Mouse (Mus musculus): Measurements from ENCODE around the gene Snx29. TPM values are rescaled to one million over a fixed set of nuclear protein-coding genes. Genes with fewer than 3 reads are reported as not detected.

The Snx29 gene
- polyA plus RNA-seq, 1 experiment = 8.4 TPM

DNA sequence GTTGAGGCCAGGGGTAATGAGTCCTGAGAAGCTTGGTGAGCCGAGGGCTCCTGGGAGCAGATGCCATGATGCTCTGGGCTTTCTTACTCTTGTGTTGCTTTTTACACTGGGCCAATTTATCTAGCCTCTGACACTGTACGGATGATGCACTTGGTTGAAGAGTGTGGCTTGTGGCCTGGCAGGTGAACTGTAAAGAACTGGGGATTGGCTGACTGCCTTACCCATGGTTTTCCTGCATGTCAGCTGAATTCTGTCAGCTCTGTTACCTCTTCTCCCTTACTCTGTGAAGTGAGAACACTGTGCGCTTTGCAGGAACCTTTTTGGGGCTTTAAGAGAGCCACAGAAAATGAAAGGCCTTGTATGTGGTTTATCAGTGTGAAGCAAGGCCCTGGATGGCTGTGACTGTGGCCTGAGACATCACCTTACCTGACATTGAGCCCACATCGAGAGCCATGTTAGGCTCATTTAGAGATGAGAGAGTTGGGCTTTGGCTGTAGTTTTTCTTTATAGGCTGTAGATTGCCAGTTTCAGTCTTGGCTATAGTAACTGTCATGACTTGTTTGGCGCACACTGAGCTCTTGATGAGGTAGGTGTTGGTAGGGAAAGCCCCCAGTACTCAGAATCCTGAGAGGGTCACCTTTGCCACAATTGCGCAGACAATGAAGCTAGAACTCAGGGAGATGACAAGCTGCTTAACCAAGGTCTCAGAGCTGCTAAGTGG lies 77.3 kb downstream of the Snx29 start:
- no peak overlapping the region for H3K4me3 ChIP-seq (replicated peaks; ENCODE audit: insufficient read depth, low read depth, low read length)
- DNase-seq = no peak
- H3K27me3 ChIP-seq (ENCODE audit: control insufficient read depth, insufficient read depth, low read length) = no peaks in the 10 kb centered on the region
- TF ChIP-seq CTCF (IDR thresholded peaks at IDR 0.05; ENCODE audit: borderline replicate concordance, insufficient read depth, low read depth, low read length) (no peak), POLR2A (IDR thresholded peaks at IDR 0.05; ENCODE audit: borderline replicate concordance, insufficient read depth, low read length) (no peak)
- WGBS = 60% methylated on average over 6 of the region's 6 CpGs
- peaks cover 4% of the 10 kb centered on the region; the same call in 1 of the 2 replicates for H3K4me1 ChIP-seq (ENCODE audit: control insufficient read depth, insufficient read depth, low read length)
- no peak overlapping the region for H3K27ac ChIP-seq (ENCODE audit: insufficient read depth, low read length)

GRCm38 (mm10) chr16:11400936-11401335 lies 78.2 kb downstream of the Snx29 start:
- no peak overlapping the region for H3K4me3 ChIP-seq (replicated peaks; ENCODE audit: insufficient read depth, low read depth, low read length)
- WGBS = 74% methylated on average over 7 of the region's 7 CpGs
- no peak for TF ChIP-seq POLR2A (IDR thresholded peaks at IDR 0.05; ENCODE audit: borderline replicate concordance, insufficient read depth, low read length)
- no peak for TF ChIP-seq CTCF (IDR thresholded peaks at IDR 0.05; ENCODE audit: borderline replicate concordance, insufficient read depth, low read depth, low read length)
- H3K4me1 ChIP-seq (ENCODE audit: control insufficient read depth, insufficient read depth, low read length) = no peaks in the 10 kb centered on the region
- no peak overlapping the region for H3K27ac ChIP-seq (ENCODE audit: insufficient read depth, low read length)
- no peak for DNase-seq
- H3K27me3 ChIP-seq (ENCODE audit: control insufficient read depth, insufficient read depth, low read length) = no peaks in the 10 kb centered on the region

GRCm38 (mm10) chr16:11405193-11405592 lies 82.5 kb downstream of the Snx29 start:
- no peak overlapping the region for H3K4me3 ChIP-seq (replicated peaks; ENCODE audit: insufficient read depth, low read depth, low read length)
- no peak for DNase-seq
- no peaks in the 10 kb centered on the region for H3K4me1 ChIP-seq (ENCODE audit: control insufficient read depth, insufficient read depth, low read length)
- WGBS = 66% methylated on average over 3 of the region's 3 CpGs
- TF ChIP-seq POLR2A (IDR thresholded peaks at IDR 0.05; ENCODE audit: borderline replicate concordance, insufficient read depth, low read length) = no peak
- TF ChIP-seq CTCF (IDR thresholded peaks at IDR 0.05; ENCODE audit: borderline replicate concordance, insufficient read depth, low read depth, low read length) = no peak
- no peaks in the 10 kb centered on the region for H3K27me3 ChIP-seq (ENCODE audit: control insufficient read depth, insufficient read depth, low read length)
- no peak overlapping the region for H3K27ac ChIP-seq (ENCODE audit: insufficient read depth, low read length)

DNA sequence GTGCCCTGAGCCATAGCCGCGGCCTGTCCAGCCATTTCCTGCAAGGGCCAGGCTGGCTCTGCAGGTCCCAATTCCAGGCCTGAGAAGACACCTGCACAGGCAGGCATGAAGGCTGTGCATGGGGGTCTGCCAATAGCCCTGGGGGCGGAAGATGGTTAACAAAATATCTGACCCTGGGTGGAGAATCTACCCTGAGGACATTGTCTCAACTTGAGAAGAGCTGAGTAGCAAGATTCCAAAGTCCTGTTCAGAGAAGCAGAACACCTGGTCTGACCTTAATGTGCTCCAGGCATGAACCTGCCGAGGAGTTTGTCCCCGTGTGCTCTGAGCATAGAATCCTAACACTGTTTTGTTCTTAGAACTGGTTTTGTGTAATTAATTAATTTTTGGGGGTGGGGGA lies 83.5 kb downstream of the Snx29 start:
- no peak for TF ChIP-seq POLR2A (IDR thresholded peaks at IDR 0.05; ENCODE audit: borderline replicate concordance, insufficient read depth, low read length)
- no peak for TF ChIP-seq CTCF (IDR thresholded peaks at IDR 0.05; ENCODE audit: borderline replicate concordance, insufficient read depth, low read depth, low read length)
- H3K4me3 ChIP-seq (replicated peaks; ENCODE audit: insufficient read depth, low read depth, low read length) = no peak overlapping the region
- H3K27ac ChIP-seq (ENCODE audit: insufficient read depth, low read length) = no peak overlapping the region
- no peaks in the 10 kb centered on the region for H3K4me1 ChIP-seq (ENCODE audit: control insufficient read depth, insufficient read depth, low read length)
- WGBS = 92% methylated on average over 5 of the region's 5 CpGs
- DNase-seq = no peak
- no peaks in the 10 kb centered on the region for H3K27me3 ChIP-seq (ENCODE audit: control insufficient read depth, insufficient read depth, low read length)

GRCm38 (mm10) chr16:11406622-11407021 lies 83.9 kb downstream of the Snx29 start:
- H3K27ac ChIP-seq (ENCODE audit: insufficient read depth, low read length) = no peak overlapping the region
- no peaks in the 10 kb centered on the region for H3K4me1 ChIP-seq (ENCODE audit: control insufficient read depth, insufficient read depth, low read length)
- no peak overlapping the region for H3K4me3 ChIP-seq (replicated peaks; ENCODE audit: insufficient read depth, low read depth, low read length)
- no peak for DNase-seq
- TF ChIP-seq POLR2A (IDR thresholded peaks at IDR 0.05; ENCODE audit: borderline replicate concordance, insufficient read depth, low read length) (no peak), CTCF (IDR thresholded peaks at IDR 0.05; ENCODE audit: borderline replicate concordance, insufficient read depth, low read depth, low read length) (no peak)
- H3K27me3 ChIP-seq (ENCODE audit: control insufficient read depth, insufficient read depth, low read length) = no peaks in the 10 kb centered on the region
- WGBS = 88% methylated on average over 9 of the region's 9 CpGs

- Histone ChIP-seq H3K27me3 (ENCODE audit: control insufficient read depth, insufficient read depth, low read length) (no peaks in the 10 kb centered on the region), H3K4me1 (ENCODE audit: control insufficient read depth, insufficient read depth, low read length) (no peaks in the 10 kb centered on the region), H3K4me3 (replicated peaks; ENCODE audit: insufficient read depth, low read depth, low read length) (no peak overlapping the region), H3K27ac (ENCODE audit: insufficient read depth, low read length) (no peak overlapping the region)
- TF ChIP-seq CTCF (IDR thresholded peaks at IDR 0.05; ENCODE audit: borderline replicate concordance, insufficient read depth, low read depth, low read length) (no peak), POLR2A (IDR thresholded peaks at IDR 0.05; ENCODE audit: borderline replicate concordance, insufficient read depth, low read length) (no peak)
- no peak for DNase-seq
- WGBS = 77% methylated on average over 8 of the region's 8 CpGs
These were observed 85.4 kb downstream of the Snx29 start for GRCm38 (mm10) chr16:11407932-11408620.

- TF ChIP-seq POLR2A (IDR thresholded peaks at IDR 0.05; ENCODE audit: borderline replicate concordance, insufficient read depth, low read length) (no peak), CTCF (IDR thresholded peaks at IDR 0.05; ENCODE audit: borderline replicate concordance, insufficient read depth, low read depth, low read length) (no peak)
- Histone ChIP-seq H3K27me3 (ENCODE audit: control insufficient read depth, insufficient read depth, low read length) (no peaks in the 10 kb centered on the region), H3K4me1 (ENCODE audit: control insufficient read depth, insufficient read depth, low read length) (no peaks in the 10 kb centered on the region), H3K27ac (ENCODE audit: insufficient read depth, low read length) (no peak overlapping the region), H3K4me3 (replicated peaks; ENCODE audit: insufficient read depth, low read depth, low read length) (no peak overlapping the region)
- WGBS = 96% methylated on average over 4 of the region's 4 CpGs
- DNase-seq = no peak
These were observed 86.0 kb downstream of the Snx29 start for GRCm38 (mm10) chr16:11408726-11409125.

GRCm38 (mm10) chr16:11414631-11415030 lies 91.9 kb downstream of the Snx29 start:
- H3K27me3 ChIP-seq (ENCODE audit: control insufficient read depth, insufficient read depth, low read length) = no peaks in the 10 kb centered on the region
- WGBS = 80% methylated on average over 2 of the region's 2 CpGs
- peaks cover 5% of the 10 kb centered on the region; the same call in 1 of the 2 replicates for H3K4me1 ChIP-seq (ENCODE audit: control insufficient read depth, insufficient read depth, low read length)
- no peak overlapping the region for H3K4me3 ChIP-seq (replicated peaks; ENCODE audit: insufficient read depth, low read depth, low read length)
- TF ChIP-seq POLR2A (IDR thresholded peaks at IDR 0.05; ENCODE audit: borderline replicate concordance, insufficient read depth, low read length) (no peak), CTCF (IDR thresholded peaks at IDR 0.05; ENCODE audit: borderline replicate concordance, insufficient read depth, low read depth, low read length) (no peak)
- H3K27ac ChIP-seq (ENCODE audit: insufficient read depth, low read length) = no peak overlapping the region
- no peak for DNase-seq
